Mouse (Mus musculus) thymus, adult 18-20 months (tissue): Measurements from ENCODE around the gene Fam214b.
A peak's percentile ranks its signal among the peaks of the same experiment; 100 is the strongest.

Experiments used
- DNase-seq, 2 experiments: peaks; one replicate each; pipeline ENCODE4 v3.0.0; 2022; ENCODE audit warnings: mixed read lengths in 2 of 2

Gene Fam214b

DNA sequence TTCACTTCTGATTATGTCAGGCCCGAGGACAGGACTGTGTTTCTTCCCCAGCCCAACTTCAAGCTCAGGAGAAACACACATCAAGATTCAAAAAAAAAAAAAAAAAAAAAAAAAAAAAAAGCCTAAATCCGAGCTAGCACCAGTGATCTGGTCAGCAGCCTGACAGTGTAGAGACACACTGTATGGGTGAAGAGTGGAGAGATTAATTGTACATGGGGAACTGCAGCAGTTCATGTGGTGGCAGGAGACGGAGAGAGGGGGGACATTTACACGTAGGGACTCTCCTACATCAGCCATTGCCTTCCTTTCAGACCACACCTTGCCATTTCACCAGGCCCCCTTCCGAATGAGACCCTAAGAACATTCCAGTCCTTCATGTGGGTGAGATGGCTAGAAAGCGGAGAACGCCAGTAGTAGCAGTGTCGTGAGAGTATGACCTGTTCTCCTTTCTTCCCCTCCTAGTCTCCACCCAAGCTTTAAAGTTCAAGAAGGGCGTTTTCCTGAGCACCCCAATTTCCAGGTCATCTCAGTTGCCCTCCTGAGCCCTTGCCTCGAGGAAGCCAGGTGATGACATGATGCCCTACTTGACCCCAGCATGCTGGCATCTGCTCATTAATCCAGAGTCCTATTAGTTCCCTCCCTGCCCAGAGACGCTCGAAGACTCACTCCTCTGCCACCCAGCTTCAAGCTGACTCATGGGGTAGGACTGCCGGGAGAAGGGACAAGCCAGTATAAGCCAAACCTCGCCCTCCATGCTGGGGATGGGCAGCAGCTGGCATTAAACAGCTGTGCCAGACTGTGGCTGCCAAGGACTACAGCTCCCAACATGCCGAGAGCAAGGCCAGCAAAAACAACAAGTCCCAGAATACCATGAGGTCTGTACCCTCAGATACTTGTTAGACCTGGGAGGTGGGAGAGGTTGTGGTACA, 7.2 kb downstream of the Fam214b start:
- DNase-seq: no peak

DNA sequence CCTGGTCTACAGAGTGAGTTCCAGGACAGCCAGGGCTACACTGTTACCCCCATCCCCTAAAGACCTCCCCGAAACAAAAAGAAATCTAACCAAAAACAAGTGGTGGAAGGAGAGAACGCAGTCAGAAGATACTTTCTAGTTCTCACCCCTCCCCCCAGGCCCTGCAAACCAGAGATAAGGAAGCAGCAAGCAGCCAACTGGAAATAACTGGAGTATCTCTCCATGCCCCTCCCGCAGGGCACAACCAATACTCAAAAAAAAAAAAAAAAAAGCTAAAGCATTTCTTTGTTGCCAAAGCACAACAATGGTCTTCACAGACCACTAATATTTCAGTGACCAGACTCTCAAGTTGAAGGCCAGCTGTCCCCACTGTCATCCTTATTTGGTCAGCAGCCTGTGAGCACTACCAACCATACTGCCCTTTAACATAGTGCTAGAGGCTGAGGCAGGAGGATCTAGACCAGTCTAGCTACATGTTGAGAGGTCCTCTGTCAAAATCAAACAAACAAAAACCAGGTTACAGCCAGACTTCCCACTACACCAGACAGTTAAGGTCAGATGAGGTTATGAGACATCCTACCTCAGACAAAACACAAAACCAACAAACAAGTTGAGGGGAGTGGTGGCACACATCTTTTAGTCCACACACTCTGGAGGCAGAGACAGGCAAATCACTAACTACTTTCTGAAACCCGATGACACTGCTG, 8.0 kb downstream of the Fam214b start:
- DNase-seq: no peak

- no peak for DNase-seq
Observed at GRCm38 (mm10) chr4:43036356-43036755, 9.7 kb downstream of the Fam214b start.

DNA sequence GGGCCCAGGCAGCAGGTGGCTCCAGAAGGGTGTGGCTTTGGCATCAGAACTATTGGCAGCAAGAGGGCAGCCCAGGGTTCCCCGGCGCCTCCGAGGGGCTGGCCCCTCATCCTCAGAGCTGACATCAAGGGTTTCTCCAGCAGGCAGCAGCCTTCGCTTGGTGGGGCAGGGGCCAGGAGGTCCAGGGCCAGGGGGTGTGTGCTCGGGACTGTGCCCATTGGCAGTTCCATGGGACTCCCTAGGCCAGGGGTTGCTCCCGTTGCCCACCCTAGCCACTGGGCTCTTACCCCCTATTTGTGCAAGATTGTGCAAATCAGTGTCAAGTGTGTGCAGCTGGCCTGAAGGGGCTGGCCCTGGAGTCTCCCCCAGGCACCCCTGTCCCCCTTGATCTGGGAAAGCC, 10.2 kb downstream of the Fam214b start:
- DNase-seq: no peak

DNA sequence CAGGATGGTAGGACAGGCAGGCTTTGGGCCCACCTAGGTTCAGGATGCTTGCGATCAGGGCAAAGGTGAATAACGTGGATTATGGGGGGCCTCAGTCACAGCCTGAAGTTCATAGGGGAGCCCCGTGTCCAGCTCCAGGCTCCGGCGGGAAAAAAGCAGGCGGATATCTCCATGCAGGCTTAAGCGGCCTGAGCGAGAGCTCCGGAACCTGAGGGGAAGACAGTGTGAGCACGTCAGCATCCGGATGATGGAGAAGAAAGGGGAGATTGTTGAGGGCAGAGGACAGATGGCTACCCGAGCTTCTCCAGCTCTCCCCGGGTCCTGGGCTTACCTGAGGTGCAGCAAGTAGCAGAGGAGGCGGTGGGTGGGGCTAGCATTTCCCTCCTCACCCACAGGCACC, 12.5 kb downstream of the Fam214b start:
- DNase-seq: no peak

DNA sequence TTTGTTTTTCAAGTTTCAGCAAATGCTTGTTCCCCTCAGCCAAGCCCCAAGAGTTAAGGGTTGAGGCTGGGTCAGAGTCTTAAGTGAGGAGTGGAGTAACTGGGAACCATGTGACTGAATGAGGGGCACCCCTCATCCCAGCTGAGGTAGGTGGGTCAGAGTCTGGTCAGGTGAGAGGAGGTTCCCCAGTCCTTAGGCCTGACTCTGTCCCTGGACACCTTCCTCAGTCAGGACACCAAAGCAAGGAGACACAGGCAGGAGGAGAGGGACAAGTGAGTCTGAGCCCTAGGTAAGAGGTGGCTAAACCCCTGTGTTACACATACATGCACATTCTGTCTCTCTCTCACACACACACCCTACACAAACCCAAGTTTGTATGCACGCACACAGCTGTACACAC, 13.5 kb downstream of the Fam214b start:
- no peak for DNase-seq

- DNase-seq: peak; percentile 84 to 89
Observed at GRCm38 (mm10) chr4:43031237-43031995, 14.6 kb downstream of the Fam214b start, which contains the start of gene Stoml2. Gene Stoml2 (minus strand): TSS chr4:43031710.

GRCm38 (mm10) chr4:43030780-43031230, 15.2 kb downstream of the Fam214b start:
- no peak for DNase-seq

GRCm38 (mm10) chr4:43030352-43030751, 15.7 kb downstream of the Fam214b start:
- no peak for DNase-seq

GRCm38 (mm10) chr4:43029749-43030148, 16.3 kb downstream of the Fam214b start:
- no peak for DNase-seq

DNA sequence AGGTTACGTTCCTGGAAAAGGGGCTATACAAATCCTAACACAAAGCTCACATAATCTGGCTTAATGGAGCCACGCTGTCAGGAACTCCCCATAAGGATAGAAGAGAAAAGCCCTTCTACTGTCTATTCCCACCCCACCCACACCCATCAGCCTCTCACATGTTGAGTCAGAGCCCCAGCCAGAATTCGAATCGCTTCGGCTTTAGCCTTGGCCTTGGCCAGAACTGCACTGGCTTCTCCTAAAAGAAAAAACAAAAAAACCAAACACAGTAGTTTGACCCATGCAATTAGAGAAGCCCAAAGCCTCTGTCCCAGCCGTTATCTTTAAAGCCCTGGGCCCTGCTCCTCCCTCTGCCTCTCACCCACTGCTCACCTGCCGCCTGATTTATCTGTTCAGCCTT, 16.9 kb downstream of the Fam214b start:
- DNase-seq: no peak

- DNase-seq: peak; percentile 82 to 86
Observed at GRCm38 (mm10) chr4:43025084-43025960, 20.7 kb downstream of the Fam214b start, which contains the start of gene Pigo. Gene Pigo (minus strand): TSS chr4:43025819.

- DNase-seq: no peak
Observed at GRCm38 (mm10) chr4:43024673-43025072, 21.3 kb downstream of the Fam214b start.

- DNase-seq: no peak
Observed at GRCm38 (mm10) chr4:43021341-43021740, 24.7 kb downstream of the Fam214b start.

DNA sequence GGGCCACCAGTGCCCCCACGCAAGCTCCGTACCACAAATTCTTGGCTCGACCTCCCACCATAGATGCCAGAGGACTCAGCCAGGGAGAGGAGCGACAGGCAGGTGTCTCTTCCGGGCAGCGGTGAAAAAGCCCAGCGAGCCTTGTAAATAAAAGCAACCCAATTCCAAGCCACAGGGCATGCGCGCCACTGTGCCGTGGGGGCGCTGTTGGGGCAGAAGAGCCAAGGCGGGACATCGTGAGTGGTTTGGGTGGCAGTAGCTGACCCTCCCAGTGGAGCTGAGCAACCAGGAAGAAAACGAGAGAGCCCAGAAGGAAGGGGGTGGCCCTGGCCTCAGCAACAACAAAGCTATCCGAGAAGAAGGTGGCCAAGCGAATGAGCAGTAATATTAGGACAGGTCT, 25.1 kb downstream of the Fam214b start:
- DNase-seq: no peak

- DNase-seq: no peak
Observed at GRCm38 (mm10) chr4:43019641-43020465, 26.2 kb downstream of the Fam214b start.

- no peak for DNase-seq
Observed at GRCm38 (mm10) chr4:43019176-43019575, 26.8 kb downstream of the Fam214b start.

DNA sequence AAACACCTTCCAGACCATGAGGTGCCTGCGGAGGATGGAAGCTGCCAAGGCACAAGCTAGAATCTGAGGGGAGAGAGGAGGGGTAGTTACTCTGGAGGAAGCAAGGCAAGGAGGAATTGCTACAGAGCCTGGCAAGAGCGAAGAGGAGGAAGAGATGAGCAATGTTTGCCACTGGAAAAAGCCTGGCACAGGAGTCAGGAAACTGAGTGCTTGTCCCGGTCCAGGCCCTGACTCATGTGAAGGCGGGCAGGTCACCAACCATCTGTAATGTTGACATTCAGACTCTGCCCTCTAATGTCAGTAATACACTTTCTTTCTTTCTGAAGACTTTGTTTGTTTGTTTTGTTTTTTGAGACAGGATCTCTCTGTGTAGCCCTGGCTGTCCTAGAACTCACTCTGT, 27.9 kb downstream of the Fam214b start:
- DNase-seq: no peak

DNA sequence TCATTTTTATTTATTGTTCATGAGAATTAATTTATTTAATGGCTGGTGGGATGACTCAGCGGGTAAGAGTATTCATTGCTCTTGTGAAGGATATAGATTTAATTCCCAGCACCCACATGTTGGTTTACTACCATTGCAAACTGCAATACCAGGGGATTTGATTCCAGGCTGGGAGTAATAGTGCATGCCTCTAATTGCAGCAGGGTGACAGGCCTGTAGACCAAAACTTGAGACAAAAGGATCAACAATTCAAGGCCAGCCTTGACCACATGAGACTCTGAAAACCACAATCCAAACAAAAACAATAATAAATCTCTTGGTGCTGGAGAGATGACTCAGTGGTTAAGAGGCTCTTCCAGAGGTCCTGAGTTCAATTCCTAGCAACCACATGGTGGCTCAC, 33.9 kb downstream of the Fam214b start:
- no peak for DNase-seq

GRCm38 (mm10) chr4:43010161-43011038, 35.6 kb downstream of the Fam214b start, which contains the start of gene Fancg:
Gene Fancg (minus strand): TSS chr4:43010506.
- DNase-seq: peak; percentile 79 to 84
